Mouse (Mus musculus) embryonic fibroblast, embryonic 13.5 days (primary cell): ENCODE data around the gene 4930444G20Rik. TPM values are rescaled to one million over a fixed set of nuclear protein-coding genes. Genes with fewer than 3 reads are reported as not detected.
A peak's percentile ranks its signal among the peaks of the same experiment; 100 is the strongest.
"Not testable (repeated sequence)": the region's sequence is repeated elsewhere in the genome, so short reads cannot be mapped to it uniquely, and the experiment has no call there.

Experiments
- H3K27ac ChIP-seq: 2 replicates; pipeline ENCODE4 v1.5.1; 2012; ENCODE audit warnings: low read length, control low read depth, inconsistent platforms; ENCODE audit not compliant: insufficient read depth
- H3K4me1 ChIP-seq: 2 replicates; pipeline ENCODE4 v1.6.1; 2011; ENCODE audit warnings: low read length; ENCODE audit not compliant: control insufficient read depth, insufficient read depth
- H3K4me3 ChIP-seq: 2 replicates; pipeline ENCODE4 v1.5.1; 2011; ENCODE audit warnings: mild to moderate bottlenecking, control low read depth, low read length; ENCODE audit not compliant: insufficient read depth
- CTCF ChIP-seq: IDR thresholded peaks from 2 replicates; pipeline ENCODE4 v1.5.1; 2011; ENCODE audit warnings: mild to moderate bottlenecking, control low read depth, low read length, moderate library complexity, borderline replicate concordance; ENCODE audit not compliant: insufficient read depth
- POLR2A ChIP-seq: IDR thresholded peaks from 2 replicates; pipeline ENCODE4 v1.6.1; 2011; ENCODE audit warnings: low read depth, mild to moderate bottlenecking, control low read depth, low read length, moderate library complexity
- polyA plus RNA-seq: library from polyadenylated mRNA; stranded (reverse); fragments of >200 nt; gene quantifications from 2 replicates; pipeline ENCODE4 v1.2.4, GENCODE M21; 2011; ENCODE audit warnings: low read depth; ENCODE audit not compliant: missing spikeins, insufficient read length

The 4930444G20Rik gene
- not detected in 2 replicates for polyA plus RNA-seq

DNA sequence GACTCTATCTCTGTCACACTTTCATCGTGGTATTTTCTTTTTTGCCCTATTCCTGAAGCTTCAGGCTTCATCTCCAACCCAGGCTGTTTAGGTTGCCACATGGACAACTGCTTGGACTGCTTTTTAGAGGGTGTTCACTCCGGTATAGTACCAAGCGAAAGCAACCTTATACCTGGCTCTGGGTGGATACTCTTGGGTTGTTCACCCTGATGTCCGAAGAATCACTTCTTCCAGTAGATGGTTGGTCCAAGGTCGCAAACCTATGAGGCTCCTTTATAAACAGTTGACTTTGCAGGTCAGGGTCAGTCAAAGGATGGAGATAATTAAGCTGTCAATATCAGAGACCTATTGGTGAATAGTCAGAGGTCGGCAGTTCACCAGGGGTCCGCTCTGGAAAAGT, at the start of gene 4930444G20Rik:
Gene 4930444G20Rik (minus strand): TSS at position 101 of the 400 bp plus-strand sequence.
- H3K4me1 ChIP-seq, H3K27ac ChIP-seq, H3K4me3 ChIP-seq: not testable (repeated sequence)

DNA sequence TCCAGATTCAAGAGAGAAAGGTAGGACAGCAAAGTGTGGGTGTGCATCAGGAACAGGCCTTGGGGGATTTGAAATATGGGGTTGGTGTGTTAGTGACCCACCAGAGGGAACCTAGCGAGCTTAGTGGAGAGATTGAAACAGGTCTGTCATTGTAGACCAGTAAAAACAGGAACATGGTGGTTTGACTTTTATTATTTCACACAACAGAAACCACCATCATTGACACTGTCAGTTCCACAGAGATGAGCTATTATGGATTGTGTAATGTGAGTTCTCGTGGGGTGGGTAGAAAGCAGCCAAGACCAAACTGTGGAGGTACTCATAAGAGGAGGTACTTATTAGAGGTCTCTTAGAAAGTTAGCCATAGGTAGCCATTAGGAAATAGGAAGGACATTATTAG, 6.7 kb upstream of the 4930444G20Rik start:
- Histone ChIP-seq H3K4me3 (no peak overlapping the region), H3K27ac (no peak overlapping the region), H3K4me1 (no peaks in the 10 kb centered on the region)
- no peak for TF ChIP-seq CTCF
- TF ChIP-seq POLR2A = no peak

DNA sequence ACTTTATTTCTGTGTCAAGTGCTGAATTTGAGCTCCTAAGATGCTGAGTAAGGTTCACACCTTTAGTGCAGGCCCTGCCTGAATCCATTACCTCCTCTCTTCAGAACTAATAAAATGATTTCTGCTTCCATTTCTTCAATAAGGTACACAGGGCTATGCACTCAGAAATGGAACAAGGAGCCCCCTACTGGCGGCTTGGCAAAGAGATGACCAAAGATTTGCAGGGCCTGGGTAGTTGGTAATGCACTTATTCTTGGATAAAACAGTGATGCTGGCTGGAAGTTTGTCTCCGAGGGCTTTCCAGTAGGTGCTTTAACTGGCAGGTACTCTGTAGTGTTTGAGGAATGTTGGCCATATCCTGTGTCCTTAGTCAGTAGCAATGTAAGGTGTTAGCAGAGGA, 4.9 kb upstream of the 4930444G20Rik start:
- H3K4me1 ChIP-seq = no peaks in the 10 kb centered on the region
- TF ChIP-seq POLR2A (no peak), CTCF (no peak)
- H3K4me3 ChIP-seq = no peak overlapping the region
- no peak overlapping the region for H3K27ac ChIP-seq

GRCm38 (mm10) chr10:22070576-22070975, 2.7 kb upstream of the 4930444G20Rik start:
- H3K4me1 ChIP-seq = no peaks in the 10 kb centered on the region
- no peak for TF ChIP-seq POLR2A
- no peak overlapping the region for H3K27ac ChIP-seq
- no peak overlapping the region for H3K4me3 ChIP-seq

- no peak for TF ChIP-seq POLR2A
- no peak for TF ChIP-seq CTCF
- Histone ChIP-seq H3K4me1 (no peaks in the 10 kb centered on the region), H3K4me3 (no peak overlapping the region), H3K27ac (no peak overlapping the region)
Observed at GRCm38 (mm10) chr10:22070168-22070567, 2.3 kb upstream of the 4930444G20Rik start.

GRCm38 (mm10) chr10:22059415-22059814, 8.5 kb downstream of the 4930444G20Rik start:
- Histone ChIP-seq H3K4me3 (no peak overlapping the region), H3K4me1 (no peaks in the 10 kb centered on the region), H3K27ac (no peak overlapping the region)
- TF ChIP-seq POLR2A = no peak
- TF ChIP-seq CTCF = no peak

DNA sequence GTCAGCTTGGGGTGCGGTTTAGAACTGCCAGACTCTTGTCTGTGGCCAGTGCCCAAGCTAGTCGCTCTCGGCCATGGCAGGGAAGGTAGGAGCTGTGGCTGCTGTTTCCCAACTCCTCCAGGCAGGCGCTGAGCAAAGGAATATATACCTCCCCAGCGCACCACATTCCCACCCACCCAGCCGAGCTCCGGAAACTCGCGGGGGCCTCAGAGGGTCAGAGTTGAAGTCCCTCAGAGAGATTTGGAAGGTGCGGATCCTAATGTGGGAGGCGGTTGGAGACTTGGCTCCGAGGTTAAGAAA, 8.9 kb downstream of the 4930444G20Rik start:
- Histone ChIP-seq H3K4me3 (peak overlapping the region; percentile 44), H3K27ac (no peak overlapping the region), H3K4me1 (no peaks in the 10 kb centered on the region)
- TF ChIP-seq CTCF (no peak), POLR2A (no peak)

DNA sequence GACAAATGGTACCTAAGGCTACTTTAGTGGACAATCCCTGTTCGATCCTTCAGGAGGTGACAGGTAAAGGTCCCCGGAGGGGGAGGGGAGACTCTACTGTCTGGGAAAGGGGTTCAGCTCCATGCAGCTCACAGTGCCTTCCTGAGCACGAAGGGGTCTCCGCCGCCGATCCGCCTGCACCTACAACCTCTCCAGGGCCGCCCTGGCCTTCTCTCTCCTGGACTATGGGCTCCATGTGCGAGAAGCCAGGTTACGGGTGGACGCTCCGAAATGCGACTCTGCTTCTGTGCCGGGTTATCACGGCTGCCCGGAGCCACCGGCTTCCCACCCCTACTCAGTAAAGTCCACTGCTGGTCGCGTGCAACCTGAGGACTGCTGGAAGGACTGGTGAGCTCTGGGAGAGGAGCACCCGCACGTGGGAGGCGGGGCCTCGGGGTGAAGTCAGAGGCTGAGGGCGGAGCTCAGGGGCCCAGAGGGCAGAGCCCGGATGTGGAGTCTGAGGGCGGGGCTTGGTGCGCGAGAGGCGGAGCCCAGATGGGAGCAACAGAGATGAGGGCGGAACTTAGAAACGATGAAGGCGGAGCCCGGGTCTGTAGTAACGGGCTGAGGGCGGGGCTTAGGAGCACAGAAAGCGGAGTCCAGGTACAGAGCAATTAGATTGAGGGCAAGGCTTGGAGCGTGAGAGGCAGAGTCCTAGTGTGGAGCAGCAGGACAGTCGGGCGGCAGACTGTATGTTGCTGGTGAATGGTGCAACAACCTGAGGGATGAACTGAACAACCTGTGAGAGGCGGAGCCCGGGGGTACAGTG, 9.5 kb downstream of the 4930444G20Rik start:
- TF ChIP-seq CTCF = no peak
- TF ChIP-seq POLR2A = no peak; the same call in none of the 2 replicates
- peak overlapping the region; percentile 44 for H3K4me3 ChIP-seq
- no peak overlapping the region for H3K27ac ChIP-seq
- H3K4me1 ChIP-seq = no peaks in the 10 kb centered on the region

DNA sequence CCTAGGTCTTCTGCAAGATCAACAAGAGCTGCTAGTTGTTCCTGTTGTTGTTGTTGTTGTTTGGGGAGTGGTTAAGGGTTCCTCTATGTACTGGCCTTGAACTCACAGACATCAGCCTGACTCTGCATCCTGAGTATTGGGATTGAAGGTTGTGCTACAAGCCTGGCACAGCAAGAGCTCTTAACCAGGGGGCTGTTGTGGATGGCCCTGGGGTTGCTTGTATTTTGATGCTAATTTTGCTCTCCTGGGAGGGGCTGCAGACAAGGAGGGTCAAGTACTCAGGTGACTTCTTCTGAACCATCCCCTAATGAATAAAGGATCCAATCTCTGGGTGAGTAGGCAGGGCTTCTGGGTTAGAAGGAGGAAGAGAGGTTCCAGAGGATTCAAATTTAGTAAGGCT, 12.6 kb downstream of the 4930444G20Rik start:
- H3K27ac ChIP-seq = no peak overlapping the region
- H3K4me1 ChIP-seq = no peaks in the 10 kb centered on the region
- H3K4me3 ChIP-seq = no peak overlapping the region
- TF ChIP-seq CTCF = no peak
- TF ChIP-seq POLR2A = no peak

GRCm38 (mm10) chr10:22036256-22036655, 31.6 kb downstream of the 4930444G20Rik start:
- 0 out of 2 replicates have a peak, but pooled peaks have one; percentile 33 for TF ChIP-seq CTCF

DNA sequence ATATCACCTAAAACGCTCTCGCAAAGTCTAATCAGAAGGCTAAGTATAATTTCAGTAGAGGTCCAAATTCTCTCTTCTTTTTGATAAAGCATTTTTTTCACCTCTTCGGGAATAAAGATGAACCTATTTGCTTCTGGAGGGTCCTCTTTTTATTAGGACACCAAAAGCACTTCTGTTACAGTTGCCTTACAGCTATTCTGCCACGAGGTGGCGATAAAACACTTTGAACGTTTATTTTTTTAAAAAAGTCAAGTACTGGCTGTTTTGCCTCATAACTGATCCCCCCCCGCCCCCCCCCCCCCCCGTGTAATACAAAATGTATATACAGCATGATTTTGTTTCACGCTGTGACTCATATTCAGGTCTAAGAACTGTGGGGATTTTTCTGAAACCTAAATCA, 33.6 kb downstream of the 4930444G20Rik start:
- H3K27ac ChIP-seq = no peak overlapping the region
- no peak overlapping the region for H3K4me3 ChIP-seq
- TF ChIP-seq CTCF (no peak), POLR2A (no peak)
- no peaks in the 10 kb centered on the region for H3K4me1 ChIP-seq

More at GRCm38 (mm10) chr10:22036256-22036655, 31.6 kb downstream of the 4930444G20Rik start:
- H3K27ac ChIP-seq, H3K4me1 ChIP-seq, H3K4me3 ChIP-seq: not testable (repeated sequence)
